Mouse (Mus musculus) megakaryocyte, embryonic 14.5 days (primary cell): ENCODE data around the gene Hnrnpdl.

ENCODE experiments used
- FLI1 ChIP-seq: IDR thresholded peaks from 2 replicates; pipeline ENCODE4 v1.6.1; 2012; ENCODE audit warnings: low read length, inconsistent platforms, mixed read lengths
- GATA1 ChIP-seq: IDR thresholded peaks from 3 replicates; pipeline ENCODE4 v1.6.1; 2012; ENCODE audit warnings: mixed read lengths, low read length, inconsistent platforms, borderline replicate concordance

GRCm38 (mm10) chr5:100006324-100007039, 33.0 kb downstream of the Hnrnpdl start:
- TF ChIP-seq GATA1 (no peak), FLI1 (no peak)
